Mouse (Mus musculus) cerebellum, adult 2 months (tissue): ENCODE measurements at regions not wholly inside any gene's neighbourhood (a gene's known extent, or its start where the extent isn't known, plus 50 kb on each side); places are given as distances from the start of the nearest gene placed in this dataset.

Source experiments
- CTCF ChIP-seq: fragments of 200-500 bp; IDR thresholded peaks from 2 replicates; pipeline ENCODE4 v1.5.1; 2011; ENCODE audit warnings: low read depth, mild to moderate bottlenecking, control low read depth, low read length, moderate library complexity, borderline replicate concordance; ENCODE audit not compliant: insufficient read depth
- POLR2A ChIP-seq: fragments of 200-500 bp; IDR thresholded peaks from 2 replicates; pipeline ENCODE4 v1.6.1; 2011; ENCODE audit warnings: low read length, control low read depth, borderline replicate concordance; ENCODE audit not compliant: insufficient read depth

DNA sequence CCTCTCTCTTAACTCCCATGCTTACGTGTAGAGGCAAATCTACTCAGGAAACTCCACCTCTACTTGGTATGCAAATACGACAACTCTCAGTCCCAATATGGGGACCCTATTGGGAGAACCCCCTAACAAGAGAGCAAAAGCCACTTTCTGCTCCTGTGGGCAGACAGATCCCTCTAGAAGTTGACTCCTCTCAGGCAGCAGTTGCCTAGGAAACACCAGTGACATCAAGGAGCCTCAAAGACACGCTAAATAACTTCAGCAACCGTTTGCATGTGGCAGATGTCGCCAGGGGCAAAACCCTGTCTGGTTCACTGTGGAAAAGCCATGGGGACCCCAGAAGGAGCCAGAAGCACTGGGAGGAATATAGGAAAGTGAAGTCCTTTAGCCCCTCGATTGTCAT, 147.5 kb downstream of the Rybp start:
- TF ChIP-seq POLR2A (no peak), CTCF (no peak)
